Mouse (Mus musculus): ENCODE measurements around the gene Aspscr1. TPM values are rescaled to one million over a fixed set of nuclear protein-coding genes. Genes with fewer than 3 reads are reported as not detected.

Gene Aspscr1
- total and polyA plus RNA-seq, 2 experiments from 2014 or later, result 113 to 143 TPM

- Histone ChIP-seq H3K4me1 (ENCODE audit: insufficient read depth, low read length) (no peaks in the 10 kb centered on the region), H3K4me3 (ENCODE audit: low read depth, low read length) (no peak overlapping the region), H3K27me3 (ENCODE audit: insufficient read depth, low read length) (no peaks in the 10 kb centered on the region), H3K9me3 (ENCODE audit: low read length) (no peaks in the 10 kb centered on the region), H3K36me3 (ENCODE audit: insufficient read depth, low read length) (no peaks in the 10 kb centered on the region), H3K4me2 (ENCODE audit: low read depth, low read length, poor library complexity, severe bottlenecking) (no peak overlapping the region), H3K9ac (replicated peaks; ENCODE audit: low read length, poor library complexity, severe bottlenecking) (no peak overlapping the region), H3K27ac (ENCODE audit: low read depth, low read length) (no peak overlapping the region)
- TF ChIP-seq CTCF (IDR thresholded peaks at IDR 0.05), result no peak
- WGBS, result 64% methylated on average over 6 of the region's 6 CpGs
- ATAC-seq (ENCODE audit: low FRiP score) (no peak), DNase-seq (ENCODE audit: low spot score) (no peak)
Observed at GRCm38 (mm10) chr11:120733521-120733920, 60.7 kb downstream of the Aspscr1 start.

- DNase-seq (ENCODE audit: low spot score), result no peak
- no peak for ATAC-seq (ENCODE audit: low FRiP score)
- WGBS, result 83% methylated on average over 6 of the region's 6 CpGs
- Histone ChIP-seq H3K4me2 (ENCODE audit: low read depth, low read length, poor library complexity, severe bottlenecking) (no peak overlapping the region), H3K27me3 (ENCODE audit: insufficient read depth, low read length) (no peaks in the 10 kb centered on the region), H3K4me1 (ENCODE audit: insufficient read depth, low read length) (no peaks in the 10 kb centered on the region), H3K9me3 (ENCODE audit: low read length) (no peaks in the 10 kb centered on the region), H3K27ac (ENCODE audit: low read depth, low read length) (no peak overlapping the region), H3K4me3 (ENCODE audit: low read depth, low read length) (no peak overlapping the region), H3K36me3 (ENCODE audit: insufficient read depth, low read length) (no peaks in the 10 kb centered on the region), H3K9ac (replicated peaks; ENCODE audit: low read length, poor library complexity, severe bottlenecking) (no peak overlapping the region)
- no peak for TF ChIP-seq CTCF (IDR thresholded peaks at IDR 0.05)
Observed at GRCm38 (mm10) chr11:120736424-120736823, 63.7 kb downstream of the Aspscr1 start.

- ATAC-seq (ENCODE audit: low FRiP score), result no peak
- no peak overlapping the region for H3K4me2 ChIP-seq (ENCODE audit: low read depth, low read length, poor library complexity, severe bottlenecking)
- no peaks in the 10 kb centered on the region for H3K4me1 ChIP-seq (ENCODE audit: insufficient read depth, low read length)
- H3K9me3 ChIP-seq (ENCODE audit: low read length), result no peaks in the 10 kb centered on the region
- no peaks in the 10 kb centered on the region for H3K36me3 ChIP-seq (ENCODE audit: insufficient read depth, low read length)
- no peaks in the 10 kb centered on the region for H3K27me3 ChIP-seq (ENCODE audit: insufficient read depth, low read length)
- no peak for DNase-seq (ENCODE audit: low spot score)
- no peak overlapping the region for H3K9ac ChIP-seq (replicated peaks; ENCODE audit: low read length, poor library complexity, severe bottlenecking)
- H3K27ac ChIP-seq (ENCODE audit: low read depth, low read length), result no peak overlapping the region
- WGBS, result 94% methylated on average over 5 of the region's 5 CpGs
- no peak overlapping the region for H3K4me3 ChIP-seq (ENCODE audit: low read depth, low read length)
- no peak for TF ChIP-seq CTCF (IDR thresholded peaks at IDR 0.05)
Observed at GRCm38 (mm10) chr11:120740981-120741380, 68.2 kb downstream of the Aspscr1 start.

- WGBS, result 80% methylated on average over 7 of the region's 7 CpGs
- H3K4me2 ChIP-seq (ENCODE audit: low read depth, low read length, poor library complexity, severe bottlenecking), result no peak overlapping the region
- no peaks in the 10 kb centered on the region for H3K9me3 ChIP-seq (ENCODE audit: low read length)
- no peak overlapping the region for H3K27ac ChIP-seq (ENCODE audit: low read depth, low read length)
- DNase-seq (ENCODE audit: low spot score) (no peak), ATAC-seq (ENCODE audit: low FRiP score) (no peak)
- H3K9ac ChIP-seq (replicated peaks; ENCODE audit: low read length, poor library complexity, severe bottlenecking), result no peak overlapping the region
- no peak overlapping the region for H3K4me3 ChIP-seq (ENCODE audit: low read depth, low read length)
- no peaks in the 10 kb centered on the region for H3K36me3 ChIP-seq (ENCODE audit: insufficient read depth, low read length)
- TF ChIP-seq CTCF (IDR thresholded peaks at IDR 0.05), result no peak
- no peaks in the 10 kb centered on the region for H3K27me3 ChIP-seq (ENCODE audit: insufficient read depth, low read length)
- no peaks in the 10 kb centered on the region for H3K4me1 ChIP-seq (ENCODE audit: insufficient read depth, low read length)
Observed at GRCm38 (mm10) chr11:120744121-120744701, 71.4 kb downstream of the Aspscr1 start.

GRCm38 (mm10) chr11:120747974-120748373 is 75.2 kb downstream of the Aspscr1 start:
- no peak for TF ChIP-seq CTCF (IDR thresholded peaks at IDR 0.05)
- Histone ChIP-seq H3K36me3 (ENCODE audit: insufficient read depth, low read length) (no peaks in the 10 kb centered on the region), H3K9ac (replicated peaks; ENCODE audit: low read length, poor library complexity, severe bottlenecking) (no peak overlapping the region), H3K4me2 (ENCODE audit: low read depth, low read length, poor library complexity, severe bottlenecking) (no peak overlapping the region), H3K27me3 (ENCODE audit: insufficient read depth, low read length) (no peaks in the 10 kb centered on the region), H3K9me3 (ENCODE audit: low read length) (no peaks in the 10 kb centered on the region), H3K4me3 (ENCODE audit: low read depth, low read length) (no peak overlapping the region), H3K27ac (ENCODE audit: low read depth, low read length) (no peak overlapping the region), H3K4me1 (ENCODE audit: insufficient read depth, low read length) (no peaks in the 10 kb centered on the region)
- 84% methylated on average over 4 of the region's 4 CpGs for WGBS
- DNase-seq (ENCODE audit: low spot score) (no peak), ATAC-seq (ENCODE audit: low FRiP score) (no peak)

GRCm38 (mm10) chr11:120749430-120749829 is 76.7 kb downstream of the Aspscr1 start:
- WGBS, result 60% methylated on average over 8 of the region's 8 CpGs
- no peaks in the 10 kb centered on the region for H3K27me3 ChIP-seq (ENCODE audit: insufficient read depth, low read length)
- no peak for DNase-seq (ENCODE audit: low spot score)

More at GRCm38 (mm10) chr11:120749430-120749829, 76.7 kb downstream of the Aspscr1 start:
- no peak for ATAC-seq (ENCODE audit: low FRiP score)
- TF ChIP-seq CTCF (IDR thresholded peaks at IDR 0.05), result peak; percentile 37
- Histone ChIP-seq H3K4me2 (ENCODE audit: low read depth, low read length, poor library complexity, severe bottlenecking) (no peak overlapping the region), H3K36me3 (ENCODE audit: insufficient read depth, low read length) (no peaks in the 10 kb centered on the region), H3K4me3 (ENCODE audit: low read depth, low read length) (no peak overlapping the region), H3K4me1 (ENCODE audit: insufficient read depth, low read length) (no peaks in the 10 kb centered on the region), H3K9ac (replicated peaks; ENCODE audit: low read length, poor library complexity, severe bottlenecking) (no peak overlapping the region), H3K9me3 (ENCODE audit: low read length) (no peaks in the 10 kb centered on the region), H3K27ac (ENCODE audit: low read depth, low read length) (no peak overlapping the region)
